Mouse (Mus musculus): ENCODE results near the gene Nlrp9b. TPM values are rescaled to one million over a fixed set of nuclear protein-coding genes. Genes with fewer than 3 reads are reported as not detected.
"Not testable (repeated sequence)": the region's sequence is repeated elsewhere in the genome, so short reads cannot be mapped to it uniquely, and the experiment has no call there.

Gene Nlrp9b
- total RNA-seq (2021) = not detected in 2 replicates
- long read RNA-seq = 0 reads

GRCm38 (mm10) chr7:19991165-19991564 is at the start of gene Nlrp9b:
TSS of gene Nlrp9b (plus strand) at chr7:19991465.
- DNase-seq = not testable (repeated sequence)

- no peak for DNase-seq
Measured at GRCm38 (mm10) chr7:19944709-19945108, 46.6 kb upstream of the Nlrp9b start.

- no peak for DNase-seq
Measured at GRCm38 (mm10) chr7:19945201-19945600, 46.1 kb upstream of the Nlrp9b start.

- no peak for DNase-seq
Measured at GRCm38 (mm10) chr7:19945821-19946515, 45.3 kb upstream of the Nlrp9b start.

- DNase-seq = no peak
Measured at GRCm38 (mm10) chr7:19948956-19949355, 42.3 kb upstream of the Nlrp9b start.

- no peak for DNase-seq
Measured at GRCm38 (mm10) chr7:19949996-19950395, 41.3 kb upstream of the Nlrp9b start.

GRCm38 (mm10) chr7:19950589-19950988 is 40.7 kb upstream of the Nlrp9b start, which contains the start of gene Igsf23:
TSS of gene Igsf23 (minus strand) at chr7:19950756.
- DNase-seq = no peak

GRCm38 (mm10) chr7:19952320-19952986 is 38.8 kb upstream of the Nlrp9b start:
- peak; percentile 52 for DNase-seq

GRCm38 (mm10) chr7:19953054-19953453 is 38.2 kb upstream of the Nlrp9b start:
- DNase-seq = no peak

GRCm38 (mm10) chr7:19955861-19956260 is 35.4 kb upstream of the Nlrp9b start:
- DNase-seq = no peak

- DNase-seq = peak; percentile 85
Measured at GRCm38 (mm10) chr7:19956341-19956781, 34.9 kb upstream of the Nlrp9b start.

GRCm38 (mm10) chr7:19962423-19962822 is 28.8 kb upstream of the Nlrp9b start:
- no peak for DNase-seq

- no peak for DNase-seq
Measured at GRCm38 (mm10) chr7:19964985-19965579, 26.2 kb upstream of the Nlrp9b start, which contains the start of gene Ceacam20. TSS of gene Ceacam20 (plus strand) at chr7:19965412.

GRCm38 (mm10) chr7:19969106-19969505 is 22.2 kb upstream of the Nlrp9b start:
- DNase-seq = no peak

- DNase-seq = no peak
Measured at GRCm38 (mm10) chr7:19969541-19970090, 21.6 kb upstream of the Nlrp9b start.

GRCm38 (mm10) chr7:19970196-19970595 is 21.1 kb upstream of the Nlrp9b start:
- no peak for DNase-seq

GRCm38 (mm10) chr7:19971516-19971915 is 19.7 kb upstream of the Nlrp9b start:
- DNase-seq = no peak

GRCm38 (mm10) chr7:19996721-19997120 is 5.5 kb downstream of the Nlrp9b start:
- DNase-seq = not testable (repeated sequence)

- DNase-seq = no peak
Measured at GRCm38 (mm10) chr7:20009987-20010386, 18.7 kb downstream of the Nlrp9b start.

- not testable (repeated sequence) for DNase-seq
Measured at GRCm38 (mm10) chr7:20064100-20064499, 72.8 kb downstream of the Nlrp9b start.

GRCm38 (mm10) chr7:20078118-20078517 is 86.9 kb downstream of the Nlrp9b start:
- DNase-seq = not testable (repeated sequence)

GRCm38 (mm10) chr7:20099380-20099779 is 108.1 kb downstream of the Nlrp9b start, which contains the start of gene Vmn1r91:
TSS of gene Vmn1r91 (plus strand) at chr7:20099680.
- DNase-seq = not testable (repeated sequence)

GRCm38 (mm10) chr7:20122479-20122878 is 131.2 kb downstream of the Nlrp9b start, which contains the start of gene Gm16442:
TSS of gene Gm16442 (minus strand) at chr7:20122579.
- DNase-seq = not testable (repeated sequence)
